Mouse (Mus musculus) hindbrain, embryonic 16.5 days (tissue): Measurements from ENCODE around the gene 1700019N19Rik. TPM values are rescaled to one million over a fixed set of nuclear protein-coding genes. Genes with fewer than 3 reads are reported as not detected.

Experiments
- ATAC-seq: fragments of 200-750 bp; cut with Nextera tagmentation; 2 replicates; pipeline ENCODE4 v1.8.0; 2017; ENCODE audit warnings: moderate TSS enrichment, moderate library complexity
- H3K27ac ChIP-seq: fragments of 300-500 bp; sonication (generic); 2 replicates; pipeline ENCODE4 v1.5.1; 2014; ENCODE audit warnings: low read depth, mild to moderate bottlenecking, control low read depth, low read length, moderate library complexity
- H3K27me3 ChIP-seq: fragments of 300-500 bp; sonication (generic); replicated peaks from 2 replicates; pipeline ENCODE4 v1.6.1; 2014; ENCODE audit warnings: low read length; ENCODE audit not compliant: control insufficient read depth, insufficient read depth
- H3K36me3 ChIP-seq: fragments of 300-500 bp; sonication (generic); 2 replicates; pipeline ENCODE4 v1.6.1; 2014; ENCODE audit warnings: mild to moderate bottlenecking, low read length, moderate library complexity, mixed read lengths; ENCODE audit not compliant: control insufficient read depth, insufficient read depth
- H3K4me1 ChIP-seq: fragments of 300-500 bp; sonication (generic); 2 replicates; pipeline ENCODE4 v1.6.1; 2014; ENCODE audit warnings: low read depth, low read length; ENCODE audit not compliant: control insufficient read depth, insufficient read depth
- H3K4me2 ChIP-seq: fragments of 300-500 bp; sonication (generic); 2 replicates; pipeline ENCODE4 v1.6.1; 2014; ENCODE audit warnings: mild to moderate bottlenecking, low read length, control low read depth, moderate library complexity
- H3K4me3 ChIP-seq: fragments of 300-500 bp; sonication (generic); 2 replicates; pipeline ENCODE4 v1.5.1; 2014; ENCODE audit warnings: mild to moderate bottlenecking, low read length, control low read depth, moderate library complexity
- H3K9ac ChIP-seq: fragments of 300-500 bp; sonication (generic); 2 replicates; pipeline ENCODE4 v1.6.1; 2014; ENCODE audit warnings: low read depth, mild to moderate bottlenecking, control low read depth, low read length, moderate library complexity
- H3K9me3 ChIP-seq: fragments of 300-500 bp; sonication (generic); 2 replicates; pipeline ENCODE4 v1.6.1; 2014; ENCODE audit warnings: mild to moderate bottlenecking, low read length, moderate library complexity; ENCODE audit not compliant: control insufficient read depth
- WGBS: fragments of 180-500 bp; shearing (Covaris S2); extraction: QIAGEN DNeasy Blood & Tissue Kit; methylation state at CpG from one replicate; pipeline ENCODE4 v1.1.7; 2014; 5-methylcytosine and 5-hydroxymethylcytosine counted together
- polyA plus RNA-seq: library from polyadenylated mRNA; unstranded; fragments of >200 nt; fragmentation: Nextera tagmentation; extraction: Ambion mirVana; gene quantifications from 2 replicates; pipeline ENCODE4 v1.2.1, GENCODE M21; 2015

The 1700019N19Rik gene
- polyA plus RNA-seq = not detected in 2 replicates

DNA sequence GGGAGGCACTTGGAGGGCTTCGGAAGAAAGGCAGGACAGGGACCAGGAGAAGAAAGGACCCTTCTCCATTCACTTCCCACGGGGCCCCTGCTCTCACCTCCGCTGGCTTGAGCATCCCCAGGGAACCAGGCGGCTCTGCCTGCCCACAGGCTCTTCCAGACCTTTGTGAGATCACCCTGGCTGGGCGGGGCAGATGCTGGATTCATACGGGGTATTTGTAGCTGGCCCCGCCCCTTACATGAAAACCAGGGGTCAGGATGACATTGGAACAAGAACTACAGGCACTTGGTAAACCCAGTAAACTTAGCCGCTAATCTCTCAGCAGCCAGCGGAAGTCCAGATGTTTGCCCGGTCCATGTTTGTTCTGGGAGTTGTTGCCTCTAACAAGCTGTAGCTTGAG, at the start of gene 1700019N19Rik:
Gene 1700019N19Rik, minus strand, starts transcription at position 178 of the 400 bp plus-strand sequence.
- Histone ChIP-seq H3K9me3 (no peaks in the 10 kb centered on the region), H3K36me3 (peaks cover 12% of the 10 kb centered on the region), H3K4me1 (no peaks in the 10 kb centered on the region; the same call in 1 of the 2 replicates), H3K4me2 (no peak within 1 kb of the TSS), H3K27me3 (no peaks in the 10 kb centered on the region), H3K9ac (no peak within 1 kb of the TSS), H3K27ac (no peak within 1 kb of the TSS), H3K4me3 (no peak within 1 kb of the TSS)
- no peak for ATAC-seq
- WGBS = 61% methylated on average over 10 of the region's 10 CpGs

DNA sequence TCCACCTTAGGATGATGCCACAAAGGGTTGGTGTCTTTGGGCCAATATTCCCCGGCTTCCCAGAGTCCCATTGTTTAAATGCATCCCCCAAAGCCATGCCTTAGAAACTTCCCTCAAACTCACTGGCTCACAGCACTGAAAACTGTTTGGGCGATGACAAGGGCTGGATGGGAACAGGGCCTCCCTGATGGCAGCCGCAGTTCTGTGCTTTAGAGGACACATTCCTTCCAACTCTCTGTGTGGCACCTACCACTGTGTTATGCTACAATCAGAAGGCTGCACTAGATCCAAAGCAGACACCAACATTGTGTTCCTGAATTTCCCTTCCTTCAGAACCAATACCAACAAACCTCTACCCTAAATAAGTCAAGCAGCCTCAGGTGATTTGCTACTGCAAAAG, 49.3 kb upstream of the 1700019N19Rik start:
- no peaks in the 10 kb centered on the region for H3K27me3 ChIP-seq
- H3K4me1 ChIP-seq = peaks cover 20% of the 10 kb centered on the region
- no peak for ATAC-seq
- H3K9me3 ChIP-seq = no peaks in the 10 kb centered on the region
- no peak overlapping the region for H3K4me2 ChIP-seq
- peaks cover 5% of the 10 kb centered on the region; the same call in 1 of the 2 replicates for H3K36me3 ChIP-seq
- H3K27ac ChIP-seq = no peak overlapping the region
- H3K4me3 ChIP-seq = no peak overlapping the region
- WGBS = 79% methylated on average over 3 of the region's 3 CpGs
- no peak overlapping the region for H3K9ac ChIP-seq

DNA sequence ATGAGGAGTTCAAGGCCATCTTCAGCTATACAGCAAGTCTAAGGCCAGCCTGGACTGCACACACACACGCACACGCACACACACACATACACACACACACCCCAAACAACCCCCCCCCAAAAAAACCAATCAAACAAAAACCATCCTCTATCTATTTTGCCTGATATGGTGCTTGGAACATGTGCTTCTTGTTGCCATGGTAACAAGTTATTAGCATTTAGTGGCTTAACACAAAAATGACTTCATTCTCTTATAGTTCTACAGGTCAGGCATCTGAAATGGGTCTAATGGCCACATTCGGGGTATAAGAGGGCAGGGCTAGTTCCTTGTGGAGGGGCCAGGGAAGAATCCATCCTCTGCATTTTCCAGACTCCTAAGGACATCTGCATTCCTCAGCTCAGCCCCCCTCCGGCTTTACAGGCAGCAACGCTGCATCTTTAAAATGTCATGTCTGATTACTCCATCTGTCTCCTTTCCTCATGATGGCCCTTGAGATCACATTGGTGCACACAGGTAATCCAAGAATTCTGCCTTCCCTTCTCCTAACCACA, 46.5 kb upstream of the 1700019N19Rik start:
- H3K9me3 ChIP-seq = no peaks in the 10 kb centered on the region
- no peaks in the 10 kb centered on the region for H3K27me3 ChIP-seq
- no peak overlapping the region for H3K9ac ChIP-seq
- H3K4me1 ChIP-seq = peaks cover 22% of the 10 kb centered on the region
- ATAC-seq = peak; percentile 15; the same call in 1 of the 2 replicates
- 0 out of 2 replicates have a peak overlapping the region, but pooled peaks have one; percentile 11 for H3K27ac ChIP-seq
- 60% methylated on average over 5 of the region's 5 CpGs for WGBS
- H3K4me3 ChIP-seq = no peak overlapping the region
- H3K4me2 ChIP-seq = no peak overlapping the region
- peaks cover 5% of the 10 kb centered on the region; the same call in 1 of the 2 replicates for H3K36me3 ChIP-seq

GRCm38 (mm10) chr19:58839806-58840205, 45.5 kb upstream of the 1700019N19Rik start:
- no peak overlapping the region for H3K4me3 ChIP-seq
- H3K4me1 ChIP-seq = peaks cover 22% of the 10 kb centered on the region
- H3K4me2 ChIP-seq = no peak overlapping the region
- no peaks in the 10 kb centered on the region for H3K36me3 ChIP-seq
- peaks cover 3% of the 10 kb centered on the region; the same call in 1 of the 2 replicates for H3K9me3 ChIP-seq
- no peaks in the 10 kb centered on the region for H3K27me3 ChIP-seq
- ATAC-seq = no peak
- WGBS = 73% methylated on average over 4 of the region's 4 CpGs
- no peak overlapping the region; the same call in 1 of the 2 replicates for H3K27ac ChIP-seq
- no peak overlapping the region for H3K9ac ChIP-seq

DNA sequence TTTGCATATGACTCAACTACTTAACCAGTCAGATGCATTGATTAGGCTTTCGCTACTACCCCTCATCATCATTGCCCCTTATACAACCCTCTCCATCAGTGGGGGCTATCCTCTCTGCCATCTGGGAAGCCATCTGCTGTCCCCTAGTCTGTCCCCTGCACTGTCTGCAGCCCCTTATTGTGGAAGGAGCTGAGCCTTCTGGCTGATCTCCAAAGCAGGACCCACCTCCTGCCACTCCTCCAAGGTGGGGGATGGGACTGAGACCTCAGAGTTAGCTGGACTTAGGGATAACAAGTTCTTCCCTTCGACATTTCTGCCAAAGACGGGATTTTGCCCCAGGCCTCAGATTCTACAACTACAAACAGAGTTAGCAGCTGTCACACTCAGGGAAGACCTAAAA, 45.1 kb upstream of the 1700019N19Rik start:
- 58% methylated on average over 3 of the region's 3 CpGs for WGBS
- Histone ChIP-seq H3K4me1 (peaks cover 22% of the 10 kb centered on the region), H3K36me3 (no peaks in the 10 kb centered on the region)

GRCm38 (mm10) chr19:58838706-58839105, 44.4 kb upstream of the 1700019N19Rik start:
- H3K36me3 ChIP-seq = no peaks in the 10 kb centered on the region
- H3K4me1 ChIP-seq = peaks cover 22% of the 10 kb centered on the region
- H3K27me3 ChIP-seq = no peaks in the 10 kb centered on the region
- H3K9ac ChIP-seq = no peak overlapping the region
- no peak for ATAC-seq
- WGBS = 75% methylated on average over 9 of the region's 9 CpGs
- H3K27ac ChIP-seq = no peak overlapping the region
- peaks cover 3% of the 10 kb centered on the region; the same call in 1 of the 2 replicates for H3K9me3 ChIP-seq
- no peak overlapping the region for H3K4me2 ChIP-seq
- H3K4me3 ChIP-seq = no peak overlapping the region

More for the DNA sequence above, 45.1 kb upstream of the 1700019N19Rik start:
- Histone ChIP-seq H3K27ac (no peak overlapping the region), H3K4me2 (no peak overlapping the region), H3K4me3 (no peak overlapping the region), H3K9ac (no peak overlapping the region), H3K27me3 (no peaks in the 10 kb centered on the region), H3K9me3 (peaks cover 3% of the 10 kb centered on the region; the same call in 1 of the 2 replicates)
- ATAC-seq = peak; percentile 40; the same call in 1 of the 2 replicates

GRCm38 (mm10) chr19:58833639-58834180, 39.4 kb upstream of the 1700019N19Rik start:
- H3K27me3 ChIP-seq = no peaks in the 10 kb centered on the region
- H3K4me1 ChIP-seq = peaks cover 22% of the 10 kb centered on the region
- 52% methylated on average over 13 of the region's 13 CpGs for WGBS
- no peak overlapping the region for H3K4me3 ChIP-seq
- peaks cover 3% of the 10 kb centered on the region; the same call in 1 of the 2 replicates for H3K9me3 ChIP-seq
- peak overlapping the region; percentile 17; the same call in 1 of the 2 replicates for H3K27ac ChIP-seq
- H3K9ac ChIP-seq = no peak overlapping the region
- H3K36me3 ChIP-seq = no peaks in the 10 kb centered on the region
- ATAC-seq = no peak
- H3K4me2 ChIP-seq = no peak overlapping the region

DNA sequence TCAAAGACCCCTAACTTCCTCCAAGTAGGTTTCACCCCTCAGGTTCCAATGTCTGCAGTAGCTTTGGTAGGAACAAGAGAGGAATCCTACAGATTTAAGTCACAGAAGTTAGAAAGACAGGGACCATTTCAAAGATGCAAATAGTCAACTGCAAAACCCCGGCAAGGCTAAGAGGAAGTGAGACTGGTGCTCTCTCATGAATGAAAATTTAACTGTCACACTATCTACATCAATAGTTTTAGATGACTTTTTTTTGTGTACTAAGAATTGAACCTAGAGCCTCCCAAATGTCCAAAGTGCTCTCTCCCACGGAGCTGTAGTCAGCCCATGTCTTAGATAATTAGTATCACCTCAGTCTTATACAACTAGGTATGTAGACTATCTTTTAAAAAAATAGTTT, 38.7 kb upstream of the 1700019N19Rik start:
- 78% methylated on average over 2 of the region's 2 CpGs for WGBS
- H3K4me1 ChIP-seq = peaks cover 20% of the 10 kb centered on the region
- H3K36me3 ChIP-seq = no peaks in the 10 kb centered on the region
- H3K9me3 ChIP-seq = peaks cover 3% of the 10 kb centered on the region; the same call in 1 of the 2 replicates
- H3K4me3 ChIP-seq = no peak overlapping the region
- no peak for ATAC-seq
- no peak overlapping the region for H3K27ac ChIP-seq
- no peak overlapping the region for H3K9ac ChIP-seq
- H3K27me3 ChIP-seq = no peaks in the 10 kb centered on the region
- H3K4me2 ChIP-seq = no peak overlapping the region

- Histone ChIP-seq H3K27me3 (no peaks in the 10 kb centered on the region), H3K4me3 (no peak overlapping the region), H3K4me1 (peaks cover 20% of the 10 kb centered on the region), H3K27ac (peak overlapping the region; percentile 31; the same call in 1 of the 2 replicates), H3K9ac (no peak overlapping the region), H3K36me3 (no peaks in the 10 kb centered on the region), H3K4me2 (no peak overlapping the region), H3K9me3 (peaks cover 3% of the 10 kb centered on the region; the same call in 1 of the 2 replicates)
- 40% methylated on average over 9 of the region's 9 CpGs for WGBS
- ATAC-seq = peak; percentile 34
These were observed 37.1 kb upstream of the 1700019N19Rik start for GRCm38 (mm10) chr19:58831280-58831922.
